Mouse (Mus musculus): Measurements from ENCODE around the gene Scand1. TPM values are rescaled to one million over a fixed set of nuclear protein-coding genes. Genes with fewer than 3 reads are reported as not detected.

Gene Scand1
- 4.9 and 12.3 TPM in 2 replicates for total RNA-seq (2017)

DNA sequence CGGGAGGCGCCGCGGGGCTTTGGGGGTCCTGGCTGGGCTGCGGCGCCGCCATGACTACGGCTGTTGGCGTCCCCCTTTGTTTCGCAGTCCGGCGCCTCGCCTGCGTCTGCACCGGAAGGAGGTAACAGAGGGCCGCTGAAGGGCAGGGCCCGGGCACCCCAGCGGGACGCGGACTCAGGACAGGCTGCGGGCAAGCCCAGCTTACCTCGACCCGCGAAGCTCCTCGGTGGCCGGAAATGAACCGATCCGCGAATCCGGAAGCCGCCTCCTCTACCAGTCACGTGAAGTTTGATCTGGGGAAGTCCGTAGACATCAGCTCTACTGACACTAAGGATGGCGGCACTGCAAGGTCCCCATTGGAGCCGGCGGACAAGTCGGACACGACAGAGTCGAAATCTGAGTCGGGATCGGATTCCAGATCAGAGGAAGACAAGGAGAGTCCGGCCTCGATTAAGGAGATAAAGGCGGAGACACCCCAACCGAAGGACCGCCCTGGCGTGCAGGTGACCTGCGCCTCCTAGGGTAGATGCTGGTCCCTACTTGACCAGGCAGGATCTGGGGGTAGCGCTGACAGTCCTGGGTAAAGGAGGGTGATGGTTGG, at the start of gene Scand1, which contains the start of gene Cnbd2:
Gene Scand1 (minus strand): TSS at position 408 of the 601 bp plus-strand sequence.
Gene Cnbd2 (plus strand): TSS at position 3 of the 601 bp plus-strand sequence.
- peak; percentile 93 for ATAC-seq (replicated peaks; ENCODE audit: low read depth, poor library complexity, severe bottlenecking)

DNA sequence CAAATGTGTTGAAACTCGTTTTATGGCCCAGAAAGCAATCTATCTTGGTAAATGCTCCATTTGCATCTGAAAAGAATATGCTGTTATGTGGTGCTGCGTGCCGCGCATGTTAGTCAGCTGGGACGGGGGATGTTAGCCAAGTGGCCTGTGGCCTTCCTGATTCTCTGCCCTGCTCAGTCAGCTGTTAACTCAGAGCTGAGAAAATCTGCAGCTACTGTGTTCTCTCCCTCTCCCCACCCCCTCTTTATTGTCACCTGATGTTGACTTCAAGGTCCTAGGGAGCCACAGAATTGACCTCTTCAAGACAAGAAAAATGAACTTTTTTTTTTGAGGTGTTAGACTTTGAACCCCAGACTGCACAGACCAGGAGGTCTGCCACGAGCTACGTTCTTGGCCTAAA, 43.5 kb upstream of the Scand1 start:
- ATAC-seq (replicated peaks; ENCODE audit: low read depth, poor library complexity, severe bottlenecking), result no peak

DNA sequence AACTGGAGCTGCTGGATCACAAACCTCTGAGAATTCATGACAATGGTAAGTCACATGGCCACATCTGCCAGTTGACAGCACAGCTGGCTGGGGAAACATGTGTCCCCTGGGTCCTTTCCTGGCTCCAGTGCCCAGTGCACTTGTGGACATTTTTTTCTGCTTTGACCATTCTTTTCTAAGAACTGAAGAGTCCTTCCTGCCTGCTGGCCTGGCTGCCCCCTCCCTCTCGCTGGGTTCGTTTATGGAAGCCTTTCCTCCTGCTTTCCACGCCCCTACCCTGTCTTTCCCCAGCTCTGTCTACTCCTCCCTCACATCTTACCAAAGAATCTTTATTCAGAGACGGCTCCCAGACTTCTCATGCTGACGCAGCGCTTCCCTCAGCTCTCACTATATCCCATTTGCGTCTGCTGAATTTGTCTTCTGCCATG, 40.8 kb upstream of the Scand1 start:
- ATAC-seq (replicated peaks; ENCODE audit: low read depth, poor library complexity, severe bottlenecking), result no peak

GRCm38 (mm10) chr2:156352413-156353165, 40.1 kb upstream of the Scand1 start:
- no peak for ATAC-seq (replicated peaks; ENCODE audit: low read depth, poor library complexity, severe bottlenecking)

DNA sequence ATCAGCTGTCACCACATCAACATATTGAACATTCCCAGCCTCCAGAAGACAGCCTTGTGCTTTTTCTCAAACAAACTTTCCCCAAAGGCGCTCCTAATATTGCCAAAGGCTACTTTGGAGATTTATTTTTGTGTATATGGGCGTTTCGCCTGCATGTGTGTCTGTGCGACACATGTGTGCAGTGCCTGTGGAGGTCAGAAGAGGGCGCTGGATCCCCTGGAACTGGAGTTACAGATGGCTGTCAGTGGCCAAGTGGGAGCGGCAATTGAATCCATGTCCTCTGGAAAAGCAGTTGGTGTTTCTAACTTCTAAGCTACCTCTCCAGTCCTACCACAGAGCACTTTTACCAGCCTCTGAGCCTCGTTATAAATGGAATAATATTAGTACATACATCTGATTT, 38.7 kb upstream of the Scand1 start:
- no peak for ATAC-seq (replicated peaks; ENCODE audit: low read depth, poor library complexity, severe bottlenecking)

GRCm38 (mm10) chr2:156349286-156349848, 36.9 kb upstream of the Scand1 start:
- no peak for ATAC-seq (replicated peaks; ENCODE audit: low read depth, poor library complexity, severe bottlenecking)

GRCm38 (mm10) chr2:156348812-156349211, 36.3 kb upstream of the Scand1 start:
- ATAC-seq (replicated peaks; ENCODE audit: low read depth, poor library complexity, severe bottlenecking), result no peak

GRCm38 (mm10) chr2:156344775-156345532, 32.5 kb upstream of the Scand1 start:
- peak; percentile 63 for ATAC-seq (replicated peaks; ENCODE audit: low read depth, poor library complexity, severe bottlenecking)

- no peak for ATAC-seq (replicated peaks; ENCODE audit: low read depth, poor library complexity, severe bottlenecking)
Measured at GRCm38 (mm10) chr2:156340078-156340477, 27.6 kb upstream of the Scand1 start.

GRCm38 (mm10) chr2:156331446-156331965, 19.0 kb upstream of the Scand1 start:
- ATAC-seq (replicated peaks; ENCODE audit: low read depth, poor library complexity, severe bottlenecking), result no peak

DNA sequence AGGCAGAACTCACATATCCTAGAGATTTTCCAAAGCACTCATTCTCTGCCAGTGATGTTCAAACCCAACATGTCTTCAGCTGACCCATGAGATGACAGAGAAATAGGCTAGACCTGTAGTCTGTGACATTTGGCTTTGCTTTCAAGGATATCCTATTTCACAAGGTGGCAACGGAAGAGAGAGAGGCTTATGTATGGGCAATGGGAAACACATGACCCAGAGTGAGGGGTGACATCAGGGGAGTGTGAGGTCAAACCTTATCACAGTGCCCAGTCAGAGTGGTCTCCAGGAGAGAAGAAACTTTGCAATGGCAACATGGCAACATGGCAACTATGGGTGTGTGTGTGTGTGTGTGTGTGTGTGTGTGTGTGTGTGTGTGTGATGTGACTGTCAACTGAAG, 18.2 kb upstream of the Scand1 start:
- no peak for ATAC-seq (replicated peaks; ENCODE audit: low read depth, poor library complexity, severe bottlenecking)

DNA sequence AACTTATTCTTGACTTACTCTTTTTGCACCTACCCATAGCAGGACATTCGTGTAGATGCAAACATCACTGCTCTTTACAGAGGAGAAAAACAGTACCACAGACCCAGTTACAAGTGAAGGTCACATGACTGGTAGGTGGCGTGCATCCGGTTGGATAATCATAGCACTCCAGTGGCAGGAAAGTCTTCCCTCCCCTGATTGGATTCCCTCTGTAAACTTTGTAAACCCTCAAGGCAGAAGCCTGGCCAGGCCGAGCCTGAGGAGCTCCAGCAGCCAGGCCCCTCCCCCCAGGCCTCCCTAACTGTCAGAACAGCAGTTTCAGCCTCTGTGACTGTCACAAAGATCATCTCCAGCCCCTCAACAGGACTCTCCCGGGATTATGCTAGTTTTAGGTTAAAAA, 12.2 kb upstream of the Scand1 start:
- peak; percentile 57 for ATAC-seq (replicated peaks; ENCODE audit: low read depth, poor library complexity, severe bottlenecking)

- peak; percentile 90 for ATAC-seq (replicated peaks; ENCODE audit: low read depth, poor library complexity, severe bottlenecking)
Measured at GRCm38 (mm10) chr2:156324116-156324588, 11.6 kb upstream of the Scand1 start.

DNA sequence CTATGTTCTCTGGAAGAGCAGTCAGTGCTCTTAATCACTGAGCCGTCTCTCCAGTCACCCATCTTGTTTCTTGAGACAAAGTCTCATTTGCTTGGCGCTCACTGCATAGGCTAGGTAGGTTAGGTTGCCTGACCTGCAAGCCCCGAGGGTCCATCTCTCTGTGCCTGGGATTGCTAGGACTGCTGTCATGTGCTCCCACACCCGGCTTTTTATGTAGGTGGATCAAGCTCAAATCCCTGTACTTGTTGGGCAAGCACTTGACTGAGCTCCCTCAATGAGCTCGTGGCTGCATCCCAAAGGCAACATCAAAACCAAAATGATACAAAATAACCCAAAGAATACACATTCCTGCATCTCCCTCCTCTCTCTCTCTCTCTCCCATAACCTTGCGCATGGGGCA, 9.0 kb upstream of the Scand1 start:
- ATAC-seq (replicated peaks; ENCODE audit: low read depth, poor library complexity, severe bottlenecking), result no peak

DNA sequence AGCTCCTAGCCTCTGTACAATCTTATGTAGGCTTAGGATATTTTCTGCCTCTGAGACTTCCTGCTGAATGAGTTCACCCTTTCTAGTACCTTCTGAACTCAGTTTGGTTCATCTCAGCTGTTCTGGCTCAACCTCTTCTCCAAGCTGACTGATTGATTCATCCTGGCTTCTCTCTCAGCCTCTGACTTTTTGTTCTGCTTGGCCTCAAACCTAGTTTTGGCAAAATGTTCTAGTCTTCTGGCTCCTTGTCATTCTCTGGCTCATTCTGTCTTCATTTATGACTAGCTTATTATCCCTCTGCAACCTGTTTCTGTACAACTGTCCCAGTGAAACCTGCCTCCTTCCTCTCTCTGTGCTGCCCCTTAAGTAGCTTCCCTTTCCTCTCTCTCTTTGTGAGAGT, 6.0 kb upstream of the Scand1 start:
- ATAC-seq (replicated peaks; ENCODE audit: low read depth, poor library complexity, severe bottlenecking), result no peak

GRCm38 (mm10) chr2:156314811-156315210, 2.3 kb upstream of the Scand1 start:
- ATAC-seq (replicated peaks; ENCODE audit: low read depth, poor library complexity, severe bottlenecking), result no peak

- no peak for ATAC-seq (replicated peaks; ENCODE audit: low read depth, poor library complexity, severe bottlenecking)
Measured at GRCm38 (mm10) chr2:156313153-156313552, 649 bp upstream of the Scand1 start.

- peak; percentile 27 for ATAC-seq (replicated peaks; ENCODE audit: low read depth, poor library complexity, severe bottlenecking)
Measured at GRCm38 (mm10) chr2:156311841-156312291, 638 bp downstream of the Scand1 start.

- ATAC-seq (replicated peaks; ENCODE audit: low read depth, poor library complexity, severe bottlenecking), result no peak
Measured at GRCm38 (mm10) chr2:156311441-156311840, 1.1 kb downstream of the Scand1 start.

DNA sequence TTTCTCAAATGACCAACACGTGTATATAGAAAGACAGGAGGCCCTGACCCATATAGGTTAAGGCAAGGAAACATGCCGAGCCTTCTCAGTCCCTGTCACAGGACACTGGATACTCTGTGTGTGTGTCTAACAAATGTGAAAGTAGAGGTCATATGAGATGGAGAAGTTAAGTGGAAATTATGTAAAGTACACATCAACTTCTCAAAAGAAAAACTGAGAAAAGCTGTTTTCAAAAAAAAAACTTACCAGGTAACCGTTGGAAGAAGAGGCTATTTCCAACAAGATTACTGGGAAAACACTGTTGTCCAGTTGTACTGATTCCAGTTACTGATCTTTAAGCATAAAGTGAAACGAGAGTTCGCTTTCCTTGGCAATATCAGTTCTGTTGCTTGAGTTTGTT, 1.6 kb downstream of the Scand1 start:
- ATAC-seq (replicated peaks; ENCODE audit: low read depth, poor library complexity, severe bottlenecking), result no peak

Data from common myeloid progenitor, adult 5-6 weeks (primary cell).